Comparison of ENCODE assay signal across 8 mouse cellular contexts in the genomic region with DNA sequence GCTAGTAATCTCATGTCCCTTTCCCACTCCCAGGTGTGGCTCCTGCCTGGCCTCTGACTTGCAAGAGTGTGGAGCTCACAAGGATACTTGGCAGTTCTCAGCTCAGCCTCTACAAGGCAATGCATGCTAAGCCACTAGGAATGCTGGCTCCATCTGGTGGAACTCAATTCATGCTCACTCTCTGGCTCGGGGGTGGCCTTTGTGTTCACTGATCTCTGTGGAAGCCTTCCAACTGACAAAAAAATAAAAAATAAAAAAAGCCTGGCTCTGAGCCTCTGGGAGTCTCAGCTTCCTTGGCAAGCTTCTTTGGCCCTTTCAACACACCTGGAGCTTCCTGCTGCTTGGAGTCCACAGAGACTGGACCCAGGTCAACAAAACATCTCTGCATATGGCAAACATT.
DNase-seq lines count a peak whose midpoint lies in the region; ATAC-seq and TF ChIP-seq lines count a peak whose summit lies in the region.

No protein-coding gene starts in this region.

- H3K4me1 ChIP-seq in kidney, adult 2 months (ENCODE audit: control insufficient read depth, insufficient read depth, low read length) = no peaks in the 10 kb centered on the region
- peaks cover 28% of the 10 kb centered on the region for H3K4me1 ChIP-seq in embryonic facial prominence, embryonic 13.5 days

- no peak overlapping the region for H3K4me3 ChIP-seq in kidney, adult 2 months (ENCODE audit: insufficient read depth, low read depth, low read length)
- no peak overlapping the region for H3K4me3 ChIP-seq in embryonic facial prominence, embryonic 13.5 days

- DNase-seq in kidney, adult 2 months = peak; percentile 55
- no peak for DNase-seq in kidney, adult 18-20 months
- peak; percentile 13 to 46 for DNase-seq in kidney, postnatal 25 days
- DNase-seq in thymus, postnatal 4 days = no peak
- DNase-seq in frontal cortex, postnatal 10 days (ENCODE audit: low spot score in 2 of 2) = no peak

- TF ChIP-seq CTCF in kidney, adult 2 months (conservative IDR thresholded peaks at IDR 0.05; ENCODE audit: insufficient read depth, insufficient read length, low read depth, low read length) = peak; percentile 52; the same call in 1 of the 2 replicates

- H3K27me3 ChIP-seq in kidney, adult 2 months (replicated peaks; ENCODE audit: control insufficient read depth, insufficient read depth, low read length) = no peaks in the 10 kb centered on the region; the same call in 1 of the 2 replicates
- H3K27me3 ChIP-seq in embryonic facial prominence, embryonic 13.5 days = no peaks in the 10 kb centered on the region

- no peak overlapping the region for H3K27ac ChIP-seq in kidney, adult 2 months (ENCODE audit: insufficient read depth, low read depth, low read length)
- H3K27ac ChIP-seq in embryonic facial prominence, embryonic 13.5 days = peak overlapping the region; percentile 9; the same call in 1 of the 2 replicates

- peak; percentile 81 for ATAC-seq in cerebellum, adult (ENCODE audit: insufficient number of reproducible peaks, low FRiP score, low TSS enrichment)
- ATAC-seq in embryonic facial prominence, embryonic 13.5 days (ENCODE audit: insufficient number of reproducible peaks, insufficient read depth, low FRiP score, low TSS enrichment, low read depth) = peak; percentile 39; the same call in 1 of the 2 replicates
- ATAC-seq in erythroblast, adult 5-6 weeks (replicated peaks; ENCODE audit: low FRiP score, poor library complexity, severe bottlenecking) = no peak

- no peak overlapping the region for H3K4me2 ChIP-seq in embryonic facial prominence, embryonic 13.5 days

- no peaks in the 10 kb centered on the region for H3K9me3 ChIP-seq in embryonic facial prominence, embryonic 13.5 days

- H3K9ac ChIP-seq in embryonic facial prominence, embryonic 13.5 days = no peak overlapping the region

- no peaks in the 10 kb centered on the region for H3K36me3 ChIP-seq in kidney, adult 2 months (ENCODE audit: control insufficient read depth, insufficient read depth, low read length)
- H3K36me3 ChIP-seq in embryonic facial prominence, embryonic 13.5 days = no peaks in the 10 kb centered on the region

- TF ChIP-seq POLR2A in kidney, adult 2 months (IDR thresholded peaks at IDR 0.05; ENCODE audit: low read depth, low read length) = no peak

- WGBS in kidney, adult 2 months = 5% methylated on average over 1 of the region's 1 CpGs
- 17% methylated on average over 1 of the region's 1 CpGs for WGBS in embryonic facial prominence, embryonic 13.5 days

Comparison
In these comparisons a context has a peak if more than half of its experiments do, and no peak if none do; other contexts are left out.
1. DNase-seq: peak in kidney, adult 2 months (single experiment) and kidney, postnatal 25 days (2 of 2); none in kidney, adult 18-20 months (single experiment), thymus, postnatal 4 days (single experiment) and frontal cortex, postnatal 10 days (0 of 2).